Comparison of ENCODE assay signal across 11 mouse cellular contexts in the genomic region with DNA sequence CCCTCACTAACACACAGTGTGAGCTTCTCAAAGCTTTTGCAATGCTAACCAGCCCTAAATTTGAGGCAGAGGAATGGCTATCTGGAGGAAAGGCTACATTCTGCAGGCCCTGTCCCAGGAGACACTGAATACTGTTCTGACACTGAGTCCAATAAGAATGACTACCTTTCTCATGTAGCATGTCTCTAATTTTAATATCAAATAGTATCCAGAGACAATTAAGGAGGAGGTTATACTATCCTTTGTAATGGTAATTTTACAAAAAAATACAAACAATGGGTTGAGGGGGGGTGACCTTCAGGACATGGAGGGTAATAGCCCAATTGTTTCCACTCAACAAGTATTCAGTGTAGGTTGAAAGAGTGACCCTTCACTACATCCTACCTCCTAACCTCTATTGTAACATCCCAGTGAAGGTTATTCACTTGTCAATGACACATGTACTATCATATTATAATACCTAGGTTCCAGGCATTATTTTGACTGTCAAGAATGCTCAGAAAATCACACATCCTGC.
"Had no signal": no experiment of that assay in that cellular context is flagged by ENCODE, and none has a peak within 500 bp of the region (broad histone marks: within the 10 kb centered on the region; RNA-seq: fewer than 3 reads in every experiment).

No protein-coding gene starts in this region.

- DNase-seq: gastrocnemius, adult 2 months; gastrocnemius, postnatal 10 days; gastrocnemius, postnatal 25 days; heart, adult 18-20 months; heart, postnatal 10 days; heart, postnatal 4 days; kidney, adult 2 months; kidney, adult 9 months; kidney, postnatal 14 days; kidney, postnatal 36 days; left cerebral cortex, postnatal 4 days had no signal
